Mouse (Mus musculus) urinary bladder, postnatal 36 days (tissue): ENCODE results near the gene Tlx2.

Source experiments
- DNase-seq, 2 experiments: peaks; one replicate each; pipeline ENCODE4 v3.0.0; 2022; ENCODE audit warnings: low spot score in 2 of 2, mixed read lengths in 1 of 2

The Tlx2 gene

DNA sequence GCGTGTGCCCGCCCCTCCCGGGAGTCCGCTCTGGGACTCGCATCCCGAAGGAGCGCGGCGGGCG is at the start of gene Tlx2:
Gene Tlx2 (minus strand): TSS at position 47 of the 64 bp plus-strand sequence.
- DNase-seq, result no peak

DNA sequence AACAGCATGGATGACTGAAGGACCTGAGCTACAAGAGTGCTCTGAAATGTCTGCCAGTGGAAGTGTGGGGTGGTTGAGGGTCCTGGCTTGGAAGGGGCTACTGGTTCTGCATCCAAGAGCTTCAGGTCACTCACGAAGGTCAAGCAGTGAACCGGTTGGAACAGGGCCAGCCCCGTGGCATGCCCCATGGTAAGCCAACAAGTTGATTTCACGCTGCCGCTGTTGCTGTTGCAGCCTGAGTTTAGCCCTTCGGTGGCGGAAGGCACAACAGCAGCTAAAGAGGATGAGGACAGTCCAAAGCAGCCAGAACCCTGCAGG is 49.6 kb upstream of the Tlx2 start:
- no peak for DNase-seq

- no peak for DNase-seq
These were observed 49.0 kb upstream of the Tlx2 start for GRCm38 (mm10) chr6:83118825-83119733.

- DNase-seq, result no peak
These were observed 48.3 kb upstream of the Tlx2 start for GRCm38 (mm10) chr6:83118369-83118768.

- no peak for DNase-seq
These were observed 47.5 kb upstream of the Tlx2 start for GRCm38 (mm10) chr6:83117616-83118015.

GRCm38 (mm10) chr6:83117165-83117438 is 47.0 kb upstream of the Tlx2 start:
- no peak for DNase-seq

DNA sequence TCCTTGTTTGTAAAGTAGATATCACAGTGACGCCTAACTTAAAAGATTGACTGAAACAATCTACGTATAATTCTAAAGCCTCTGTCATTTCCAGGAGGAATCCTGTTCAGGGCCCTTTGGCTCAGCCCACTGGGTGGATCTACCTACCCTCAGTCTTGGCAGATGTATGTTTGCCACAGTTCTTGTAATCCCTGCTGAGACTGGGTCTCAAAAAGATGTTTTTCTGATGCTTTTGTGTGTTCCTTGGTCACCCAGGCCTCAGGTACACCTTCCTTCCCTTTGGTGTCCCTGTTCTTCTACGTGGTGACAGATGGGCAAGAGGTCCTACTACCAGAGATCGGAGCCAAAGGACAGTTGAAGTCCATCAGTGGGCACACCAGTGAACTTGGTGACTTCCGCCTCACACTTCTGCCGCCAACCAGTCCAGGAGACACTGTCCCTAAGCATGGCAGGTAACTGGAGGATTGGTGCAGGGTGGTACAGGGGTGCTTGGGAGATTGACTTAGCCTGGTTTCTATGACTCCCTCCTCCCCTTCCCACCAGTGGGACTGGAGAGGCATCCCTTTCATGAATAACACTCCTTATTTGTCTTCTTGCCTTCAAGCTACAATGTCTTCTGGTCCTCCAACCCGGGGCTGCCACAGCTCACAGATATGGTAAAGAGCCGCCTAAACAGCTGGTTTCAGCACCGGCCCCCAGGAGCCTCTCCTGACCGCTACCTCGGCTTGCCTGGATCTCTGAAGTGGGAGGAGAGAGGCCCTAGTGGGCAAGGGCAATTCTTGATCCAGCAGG is 46.5 kb upstream of the Tlx2 start:
- no peak for DNase-seq

- DNase-seq, result no peak
These were observed 45.7 kb upstream of the Tlx2 start for GRCm38 (mm10) chr6:83115682-83116372.

DNA sequence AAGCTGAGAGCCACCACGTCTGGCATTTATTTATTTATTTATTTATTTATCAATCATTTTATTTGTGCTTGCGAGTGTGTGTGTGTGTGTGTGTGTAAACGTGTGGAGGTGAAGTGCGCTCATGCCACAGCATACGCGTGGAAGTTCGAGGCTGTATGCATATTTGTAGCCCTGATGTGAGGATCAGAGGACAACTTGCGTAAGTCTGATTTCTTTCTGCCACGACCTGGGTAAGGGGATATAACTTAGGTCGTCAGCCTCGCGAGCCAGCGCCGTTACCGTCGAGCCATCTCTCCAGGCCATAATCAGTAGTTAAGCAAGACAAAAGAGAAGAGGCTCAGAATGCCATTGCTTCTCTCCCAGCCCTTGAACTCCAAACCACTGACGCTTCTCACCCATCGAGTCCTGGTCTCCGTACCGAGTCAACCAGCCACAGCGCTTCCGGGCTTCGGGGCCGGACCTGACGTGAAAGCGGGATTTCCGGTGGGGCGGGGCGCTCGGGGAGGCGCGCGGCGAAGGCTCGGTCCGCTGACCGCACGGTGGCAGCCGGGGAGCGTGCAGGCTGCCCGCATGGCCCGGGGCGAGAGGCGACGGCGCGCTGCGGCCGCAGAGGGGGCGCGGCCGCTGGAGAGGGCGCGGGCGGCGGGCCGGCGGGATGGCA is 45.0 kb upstream of the Tlx2 start, which contains the start of gene Mogs:
Gene Mogs (plus strand): TSS at position 486 of the 661 bp plus-strand sequence.
- peak; percentile 92 to 95 for DNase-seq

GRCm38 (mm10) chr6:83111510-83112136 is 41.5 kb upstream of the Tlx2 start:
- DNase-seq, result no peak

DNA sequence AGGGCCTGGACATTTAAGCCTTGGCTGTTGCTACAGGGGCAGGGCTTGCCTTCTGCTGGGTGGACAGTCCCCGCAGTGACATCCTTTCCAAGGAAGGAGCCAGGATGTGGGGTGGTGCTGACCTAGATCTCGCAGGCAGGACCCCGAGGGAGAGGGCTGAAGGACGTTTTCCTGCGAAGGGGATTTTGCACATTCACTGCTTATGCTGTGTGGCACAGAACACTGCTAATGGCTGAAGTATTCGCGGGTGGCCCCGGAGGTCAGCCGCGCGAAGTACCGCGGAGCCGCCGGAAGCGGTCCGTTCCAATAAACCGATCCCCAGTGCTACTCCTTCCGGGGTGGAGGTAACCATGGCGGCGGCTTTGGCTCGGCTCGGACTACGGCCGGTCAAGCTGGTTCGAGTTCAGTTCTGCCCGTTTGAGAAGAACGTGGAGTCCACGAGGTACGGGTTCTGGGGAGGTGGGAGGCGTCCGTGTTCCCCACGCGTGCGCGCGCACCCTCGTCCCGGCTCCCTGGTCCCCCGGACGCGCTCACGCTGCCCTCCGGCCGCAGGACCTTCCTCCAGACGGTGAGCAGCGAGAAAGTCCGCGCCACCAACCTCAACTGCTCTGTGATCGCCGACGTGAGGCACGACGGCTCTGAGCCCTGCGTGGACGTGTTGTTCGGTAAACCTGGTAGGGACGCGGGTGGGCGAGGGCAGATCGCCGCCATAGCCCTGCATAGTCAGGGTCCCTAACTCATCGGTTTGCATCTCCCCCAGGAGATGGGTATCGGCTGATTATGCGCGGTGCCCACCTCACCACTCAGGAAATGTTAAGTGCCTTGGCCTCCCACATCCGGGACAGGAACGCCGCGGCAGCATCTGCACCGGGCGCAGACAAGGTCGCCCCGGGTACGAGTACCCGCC is 38.9 kb upstream of the Tlx2 start, which contains the start of gene Mrpl53:
Gene Mrpl53 (plus strand): TSS at position 279 of the 907 bp plus-strand sequence.
- DNase-seq, result peak; percentile 76 to 82

GRCm38 (mm10) chr6:83107566-83108400 is 37.7 kb upstream of the Tlx2 start:
- peak; percentile 59 to 73 for DNase-seq

DNA sequence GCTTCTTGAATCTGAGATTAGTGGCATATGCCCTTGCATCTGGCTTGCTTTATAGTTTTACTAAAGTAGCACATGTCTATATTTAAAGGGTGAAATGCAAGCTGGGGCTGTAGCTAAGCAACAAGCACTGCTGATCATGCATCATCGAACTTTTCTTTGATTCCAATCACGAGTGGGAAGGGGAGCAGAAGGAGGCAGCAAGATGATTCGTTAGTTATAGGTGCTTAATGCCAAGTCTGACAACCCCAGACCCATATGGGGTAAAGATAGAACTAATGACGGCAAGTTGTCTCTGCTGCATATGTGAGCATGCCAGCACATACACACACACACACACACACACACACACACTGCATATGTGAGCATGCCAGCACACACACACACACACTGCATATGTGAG is 34.1 kb upstream of the Tlx2 start:
- no peak for DNase-seq

DNA sequence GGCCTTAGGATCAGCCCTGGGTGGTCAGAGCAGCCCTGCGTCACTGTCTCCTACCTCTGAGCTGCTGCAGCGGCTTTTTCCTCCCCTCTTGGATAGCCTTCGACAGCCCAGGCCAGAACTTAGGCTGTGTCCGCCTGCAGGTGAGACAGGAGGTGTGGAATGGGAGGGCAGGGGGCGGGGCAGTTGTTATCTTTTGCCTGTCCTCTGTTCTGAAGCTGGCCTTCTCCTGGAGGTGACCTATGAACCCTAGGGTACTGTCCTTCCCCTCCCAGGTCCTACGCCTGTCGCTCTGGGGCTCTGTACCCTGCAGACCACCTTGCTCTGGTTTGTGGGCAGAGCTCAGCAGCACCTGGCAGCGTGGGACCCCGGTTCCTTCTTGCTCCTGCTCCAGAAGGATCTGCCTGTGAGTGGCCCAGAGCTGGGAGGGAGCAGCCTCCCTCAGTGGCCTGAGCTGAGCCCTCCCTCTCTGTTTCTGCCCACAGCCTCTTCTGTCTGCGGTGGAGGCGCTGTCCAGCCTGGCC is 33.1 kb upstream of the Tlx2 start:
- no peak for DNase-seq

- peak; percentile 53 to 57 for DNase-seq
These were observed 31.8 kb upstream of the Tlx2 start for GRCm38 (mm10) chr6:83101688-83102556.

GRCm38 (mm10) chr6:83101316-83101687 is 31.2 kb upstream of the Tlx2 start, which contains the start of the genes Ccdc142 and Gm42688:
Gene Ccdc142 (plus strand): TSS chr6:83101601.
Gene Gm42688 (plus strand): TSS chr6:83101617.
- DNase-seq, result peak; percentile 86 to 89

- DNase-seq, result no peak
These were observed 28.3 kb upstream of the Tlx2 start for GRCm38 (mm10) chr6:83098411-83098810.

GRCm38 (mm10) chr6:83095968-83096367 is 25.9 kb upstream of the Tlx2 start:
- DNase-seq, result no peak
